Mouse (Mus musculus): ENCODE results near the gene Wwc1. TPM values are rescaled to one million over a fixed set of nuclear protein-coding genes. Genes with fewer than 3 reads are reported as not detected.

The Wwc1 gene
- polyA plus RNA-seq (2017; shearing (Covaris generic)): under 1 TPM in 1 of 2 experiments, not detected in 1; 0.16 TPM

GRCm38 (mm10) chr11:35980411-35980917 lies at the start of gene Wwc1:
Gene Wwc1, minus strand, starts transcription at chr11:35980527.

DNA sequence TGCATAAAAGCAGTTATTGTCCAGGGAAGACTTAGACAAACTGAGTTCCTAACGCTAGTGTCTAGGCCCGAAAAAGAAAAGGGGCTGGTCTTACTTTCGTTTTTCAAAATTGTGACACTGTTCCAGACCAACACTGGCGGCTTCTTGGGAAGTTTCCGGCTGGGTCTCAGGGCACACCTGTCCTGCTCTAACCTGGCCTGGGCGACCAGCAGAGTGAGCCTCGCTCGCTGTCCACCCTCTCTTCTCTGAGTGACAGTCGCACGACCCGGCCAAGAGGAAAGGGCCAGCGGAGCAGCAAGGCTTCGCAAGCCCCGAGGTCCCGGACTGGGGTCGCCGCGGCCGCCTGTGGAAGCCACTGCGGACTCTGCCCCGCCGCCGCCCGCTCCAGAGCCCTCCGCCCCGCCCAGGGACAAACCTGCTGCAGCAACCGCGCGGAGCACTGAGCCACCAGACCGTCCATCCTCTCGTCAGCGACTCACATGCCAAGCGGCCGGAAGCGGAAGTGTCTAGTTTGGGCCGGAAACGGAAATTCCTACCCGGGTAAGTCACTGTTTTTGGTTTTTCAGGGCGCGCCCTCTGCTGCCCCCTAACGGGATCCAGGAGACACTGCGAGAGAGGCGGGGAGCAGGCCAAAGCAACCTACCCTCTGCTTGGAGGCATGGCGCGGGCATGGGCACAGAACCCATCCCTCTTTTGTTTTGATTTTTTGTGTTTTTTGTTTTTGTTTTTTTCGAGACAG lies 146.1 kb downstream of the Wwc1 start, which contains the start of gene Rars:
Gene Rars (minus strand): TSS at position 485 of the 739 bp plus-strand sequence.

DNA sequence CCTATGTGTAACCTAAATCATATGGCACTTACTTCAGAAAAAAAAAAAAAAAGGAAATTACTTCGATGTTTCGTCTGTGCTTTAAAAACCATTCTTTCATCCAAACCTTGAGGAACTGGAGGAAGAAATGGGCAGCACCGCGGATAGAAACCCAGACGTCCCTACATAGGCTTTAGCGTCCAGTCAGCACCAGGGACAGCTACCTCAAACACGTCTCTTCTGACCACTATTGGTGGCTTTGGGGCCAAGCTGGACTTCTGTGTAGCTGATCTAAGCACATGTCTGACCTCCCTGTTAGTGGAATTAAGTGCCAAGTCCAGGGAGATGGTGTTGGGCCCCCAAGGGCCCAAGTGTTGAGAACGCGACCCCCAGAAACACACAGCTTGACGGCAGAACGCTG lies 181.5 kb downstream of the Wwc1 start, which contains the start of gene Fbll1:
Gene Fbll1 (minus strand): TSS at position 11 of the 400 bp plus-strand sequence.

Other genes starting within 250 kb of the Wwc1 start
- 10 to 100 TPM in 1 of 2 experiments, 1 to 10 TPM in 1; 7.6 to 13.1 TPM for gene Pank3, start 211.0 kb downstream of the Wwc1 start, polyA plus RNA-seq (2017; shearing (Covaris generic))
- not detected for gene Fbll1, start 181.6 kb downstream of the Wwc1 start, polyA plus RNA-seq (2017; shearing (Covaris generic))
- gene Rars, start 146.0 kb downstream of the Wwc1 start, polyA plus RNA-seq (2017; shearing (Covaris generic)): 10 to 100 TPM; 61.3 to 71.1 TPM

Data from activated CD4-positive, CD25-positive, alpha-beta regulatory T cell (primary cell).